Mouse (Mus musculus): ENCODE measurements around the gene Blmh.
"Not testable (repeated sequence)": the region's sequence is repeated elsewhere in the genome, so short reads cannot be mapped to it uniquely, and the experiment has no call there.

The Blmh gene

DNA sequence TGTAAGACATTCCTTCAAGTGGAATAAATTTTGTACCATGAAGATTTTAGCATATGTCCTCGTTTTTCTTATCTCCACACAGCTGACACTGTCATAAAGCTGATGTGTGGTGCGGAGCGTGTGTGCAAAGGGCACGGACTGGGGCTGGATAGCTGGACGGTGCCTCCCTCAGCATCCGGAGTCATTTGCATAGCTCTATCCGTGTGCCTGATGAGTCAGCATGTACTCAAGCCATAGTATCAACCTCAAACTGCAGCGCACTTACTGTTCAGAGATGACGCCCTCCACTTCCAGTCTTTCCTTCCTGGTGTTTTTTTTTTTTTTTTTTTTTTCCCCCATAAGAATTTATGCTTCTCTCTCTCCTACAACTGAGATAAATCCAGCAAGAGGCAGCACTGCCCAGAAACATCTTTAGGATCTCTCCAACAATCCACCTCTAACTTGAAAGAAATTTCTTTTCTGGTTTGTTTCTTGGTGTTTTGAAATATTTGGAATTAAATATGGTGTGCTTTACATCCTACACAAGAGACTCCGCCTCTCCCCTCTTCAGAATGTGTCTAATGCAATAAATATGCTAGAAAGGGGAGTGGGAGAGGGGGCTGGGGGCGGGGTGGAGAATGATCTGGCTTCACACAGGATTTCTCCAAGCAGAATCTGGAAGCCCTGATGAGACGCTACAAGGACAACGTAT is 7.9 kb upstream of the Blmh start:
- peak; percentile 50 for DNase-seq (ENCODE audit: low read depth, low spot score)

DNA sequence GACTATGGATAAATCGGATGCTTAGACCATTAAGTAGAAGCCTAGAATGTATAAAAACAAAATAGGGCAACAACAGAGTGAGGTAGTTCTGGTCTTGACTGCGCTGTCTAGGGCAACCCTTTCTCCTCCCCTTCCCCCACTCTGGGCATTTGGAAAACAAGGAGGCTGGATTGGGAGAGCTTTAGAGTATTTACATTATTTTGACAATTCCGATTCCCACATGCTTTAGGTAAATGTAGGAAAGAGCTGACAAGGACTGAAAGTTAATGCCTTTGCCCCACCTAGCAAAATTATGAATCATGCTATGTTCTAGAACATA is 7.4 kb upstream of the Blmh start:
- peak; percentile 22 for DNase-seq (ENCODE audit: low read depth, low spot score)

DNA sequence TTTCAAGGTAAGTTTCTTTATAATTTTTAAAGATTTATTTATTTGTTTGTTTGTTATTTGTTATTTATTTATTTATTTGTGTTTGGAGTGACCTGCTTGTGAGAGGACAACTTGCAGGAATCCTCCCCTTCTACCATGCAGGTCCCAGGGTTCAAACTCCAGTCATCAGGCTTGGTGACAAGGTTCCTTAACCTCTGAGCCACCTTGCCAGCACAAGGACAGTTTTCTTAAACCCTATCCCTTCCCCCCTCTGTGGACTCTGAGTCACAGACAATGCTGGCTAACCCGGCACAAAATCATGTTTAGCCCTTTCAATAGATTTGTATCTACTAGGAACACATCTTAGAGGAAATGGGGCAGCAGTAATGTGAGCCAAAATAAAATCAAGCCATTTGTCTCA is 4.0 kb upstream of the Blmh start:
- DNase-seq (ENCODE audit: low read depth, low spot score), result no peak

DNA sequence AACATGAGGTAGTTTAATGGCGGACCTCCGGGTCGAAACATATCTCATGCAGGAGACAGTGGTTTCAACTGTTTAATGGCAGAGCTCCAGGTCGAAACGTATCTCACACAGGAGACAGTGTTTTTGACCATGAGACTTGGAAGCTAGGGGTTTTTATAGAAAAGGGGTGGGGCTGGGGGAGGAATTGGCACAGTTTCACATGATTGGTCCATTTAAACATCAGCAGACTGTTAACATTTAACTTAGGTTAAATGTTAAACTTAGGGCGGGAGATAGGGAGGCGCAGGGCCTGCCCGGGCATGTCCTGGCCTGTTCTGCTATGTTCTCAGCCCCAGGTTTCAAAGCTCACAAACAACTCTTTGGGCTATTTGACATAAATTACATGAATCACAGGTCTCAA is 4.0 kb downstream of the Blmh start:
- not testable (repeated sequence) for DNase-seq (ENCODE audit: low read depth, low spot score)

DNA sequence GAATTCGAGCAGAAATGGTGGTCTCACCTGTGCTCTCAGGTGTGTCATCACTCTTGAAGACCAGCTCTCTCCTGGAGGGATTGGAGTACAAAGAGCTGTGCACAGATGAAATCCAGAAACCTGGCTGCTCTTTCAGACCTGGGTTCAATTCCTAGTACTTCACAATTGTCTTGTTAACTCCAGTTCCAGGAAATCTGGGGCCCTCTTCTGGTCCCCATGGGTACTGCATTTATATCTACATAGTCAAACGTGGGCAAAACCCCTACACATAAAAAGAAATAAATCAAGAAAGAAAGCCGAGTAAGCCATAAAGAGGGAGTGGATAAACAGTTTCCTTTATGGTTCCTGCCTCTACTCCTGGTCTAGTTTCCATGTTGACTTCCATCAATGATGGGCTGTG is 8.6 kb downstream of the Blmh start:
- DNase-seq (ENCODE audit: low read depth, low spot score), result peak; percentile 73

GRCm38 (mm10) chr11:76936578-76936977 is 12.0 kb downstream of the Blmh start:
- no peak for DNase-seq (ENCODE audit: low read depth, low spot score)

- DNase-seq (ENCODE audit: low read depth, low spot score), result no peak
Measured at GRCm38 (mm10) chr11:76944839-76945238, 20.2 kb downstream of the Blmh start.

GRCm38 (mm10) chr11:76945386-76946202 is 21.0 kb downstream of the Blmh start:
- peak; percentile 93 for DNase-seq (ENCODE audit: low read depth, low spot score)

- no peak for DNase-seq (ENCODE audit: low read depth, low spot score)
Measured at GRCm38 (mm10) chr11:76946203-76946585, 21.6 kb downstream of the Blmh start.

GRCm38 (mm10) chr11:76953536-76953935 is 28.9 kb downstream of the Blmh start:
- DNase-seq (ENCODE audit: low read depth, low spot score), result no peak

- no peak for DNase-seq (ENCODE audit: low read depth, low spot score)
Measured at GRCm38 (mm10) chr11:76965703-76966102, 41.1 kb downstream of the Blmh start.

GRCm38 (mm10) chr11:76970328-76970727 is 45.7 kb downstream of the Blmh start:
- no peak for DNase-seq (ENCODE audit: low read depth, low spot score)

DNA sequence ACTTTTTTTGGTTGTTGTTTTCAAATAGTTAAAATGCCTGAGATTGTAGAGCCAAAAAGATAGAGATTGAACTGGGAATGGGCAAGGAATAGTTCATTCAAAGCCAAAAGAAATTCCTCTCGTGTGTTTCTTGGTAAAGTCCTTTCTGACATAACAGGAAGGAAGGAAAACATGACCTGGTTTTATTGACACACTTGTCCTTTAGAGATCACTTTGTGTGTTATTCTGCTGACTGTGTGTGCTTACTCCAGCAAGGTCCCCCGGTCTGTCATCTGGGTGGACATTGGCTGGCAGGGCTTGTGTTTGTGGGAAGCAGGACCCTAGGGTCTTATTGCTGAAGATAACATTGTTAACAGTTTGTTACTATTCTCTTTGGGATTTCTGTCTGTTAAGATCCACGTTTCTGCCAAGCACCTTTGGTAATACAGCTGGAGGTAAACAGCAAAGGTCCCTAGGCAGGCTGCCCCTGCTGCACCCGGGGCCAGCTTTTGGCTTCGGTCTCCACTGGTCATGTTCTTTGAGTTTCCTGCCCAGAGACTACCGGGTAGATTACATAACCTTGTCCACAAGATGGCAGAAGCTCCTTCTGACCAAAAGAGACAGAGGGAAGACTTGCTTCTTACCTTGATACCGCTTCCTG is 50.2 kb downstream of the Blmh start:
- no peak for DNase-seq (ENCODE audit: low read depth, low spot score)

GRCm38 (mm10) chr11:76981570-76982141 is 57.0 kb downstream of the Blmh start:
- no peak for DNase-seq (ENCODE audit: low read depth, low spot score)

GRCm38 (mm10) chr11:76982415-76982814 is 57.8 kb downstream of the Blmh start:
- no peak for DNase-seq (ENCODE audit: low read depth, low spot score)

- no peak for DNase-seq (ENCODE audit: low read depth, low spot score)
Measured at GRCm38 (mm10) chr11:76983641-76984040, 59.0 kb downstream of the Blmh start.

DNA sequence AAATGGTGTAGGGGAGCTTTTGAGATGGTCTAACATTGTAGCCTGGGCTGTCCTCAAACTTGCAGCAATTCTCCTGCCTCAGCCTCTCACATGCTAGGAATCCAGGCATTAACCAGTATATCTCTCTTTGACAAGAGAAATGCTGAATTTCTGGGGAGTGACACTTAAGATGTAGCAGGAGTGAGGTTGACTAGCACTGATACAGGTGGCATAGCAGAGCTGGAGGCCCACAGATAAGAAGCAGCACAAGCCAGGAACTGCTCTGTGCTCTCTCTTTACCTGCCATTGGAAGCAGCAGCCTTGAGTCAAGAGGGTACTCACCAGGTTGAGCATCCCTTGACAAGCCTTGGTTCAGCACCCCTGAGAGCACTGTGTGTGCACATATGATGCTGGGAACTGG is 59.6 kb downstream of the Blmh start:
- DNase-seq (ENCODE audit: low read depth, low spot score), result no peak

DNA sequence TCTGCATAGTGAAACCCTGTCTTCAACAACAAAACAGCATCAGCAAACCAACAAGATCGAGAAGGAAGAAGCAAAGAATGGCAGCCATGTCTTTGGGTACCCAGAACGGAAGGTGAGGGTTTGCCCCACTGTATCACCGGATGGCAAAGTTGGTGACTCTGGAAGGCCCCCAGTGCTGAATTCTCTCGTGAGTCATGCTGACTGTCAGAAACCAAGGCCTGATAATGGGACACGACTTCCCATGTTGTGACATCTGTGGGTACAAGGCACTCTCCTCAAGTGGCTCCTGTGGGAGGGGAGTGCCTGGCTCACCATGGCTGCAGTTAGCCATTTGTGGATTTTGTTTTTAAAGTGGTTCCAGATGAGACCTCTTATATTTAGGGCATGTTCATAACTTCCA is 66.2 kb downstream of the Blmh start:
- no peak for DNase-seq (ENCODE audit: low read depth, low spot score)

- DNase-seq (ENCODE audit: low read depth, low spot score), result no peak
Measured at GRCm38 (mm10) chr11:76992886-76993285, 68.3 kb downstream of the Blmh start.

DNA sequence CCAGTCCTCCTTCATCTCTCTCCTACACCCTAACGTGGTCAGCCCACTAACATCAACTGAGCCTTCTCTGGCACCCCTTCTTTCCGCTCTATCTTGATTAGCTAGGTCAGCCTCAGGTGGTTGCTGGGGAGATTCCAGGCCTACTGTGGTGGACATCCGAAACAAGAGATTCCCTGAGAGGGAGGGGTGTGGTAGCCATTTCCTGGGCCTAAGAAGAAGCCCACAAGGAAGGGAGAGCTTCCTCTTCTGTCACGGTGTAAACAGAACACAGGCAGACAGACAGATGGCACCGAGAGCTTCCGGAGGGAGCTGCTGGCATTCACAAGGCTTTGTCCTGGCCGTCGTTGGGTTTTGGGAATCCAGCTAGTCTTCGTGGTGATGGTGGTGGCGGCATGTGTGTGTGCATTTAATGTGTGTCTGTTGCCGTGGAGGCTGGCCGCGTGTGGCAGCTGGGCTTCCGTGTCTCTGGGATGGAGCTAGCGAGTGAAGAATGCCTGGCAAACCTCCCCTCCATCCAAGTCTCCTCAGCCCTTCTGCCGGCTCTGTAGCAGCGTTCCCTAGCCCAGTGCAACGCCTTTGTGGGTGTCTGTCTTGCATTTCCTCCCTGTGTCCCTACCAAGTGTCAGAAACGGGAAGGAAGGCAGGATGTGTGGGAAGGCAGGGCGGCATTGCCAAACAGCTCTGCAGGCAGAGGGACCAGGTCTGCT is 71.5 kb downstream of the Blmh start:
- DNase-seq (ENCODE audit: low read depth, low spot score), result no peak

DNA sequence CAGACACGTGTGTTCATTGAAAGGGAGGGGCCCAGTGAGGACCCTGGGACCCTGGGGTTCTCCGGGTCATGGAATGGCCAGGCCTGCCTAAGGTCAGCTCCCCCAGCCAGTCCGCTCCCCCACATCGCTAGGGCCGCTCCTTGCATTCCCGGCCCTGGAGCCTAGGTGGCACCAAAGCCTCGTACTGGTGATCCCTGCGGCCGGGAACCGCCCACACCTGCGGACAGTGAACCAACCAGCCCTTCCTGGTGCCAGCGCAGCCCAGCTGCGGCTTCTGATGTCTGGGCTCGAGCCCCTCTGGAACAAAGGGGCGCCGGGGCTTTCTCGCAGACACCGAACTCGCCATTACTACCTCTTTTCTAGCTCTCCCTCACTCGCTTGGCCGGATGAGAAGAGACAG is 72.7 kb downstream of the Blmh start:
- peak; percentile 79 for DNase-seq (ENCODE audit: low read depth, low spot score)
